Mouse (Mus musculus) liver, embryonic 12.5 days (tissue): ENCODE measurements around the gene Snhg11. TPM values are rescaled to one million over a fixed set of nuclear protein-coding genes. Genes with fewer than 3 reads are reported as not detected.
"Not testable (repeated sequence)": the region's sequence is repeated elsewhere in the genome, so short reads cannot be mapped to it uniquely, and the experiment has no call there.

ENCODE experiments used
- ATAC-seq: fragments of 200-750 bp; cut with Nextera tagmentation; 2 replicates; pipeline ENCODE4 v1.8.0; 2017; ENCODE audit warnings: moderate number of reproducible peaks, mild to moderate bottlenecking, moderate library complexity
- H3K27ac ChIP-seq: fragments of 300-500 bp; sonication (generic); 2 replicates; pipeline ENCODE4 v1.5.1; 2016; ENCODE audit warnings: mild to moderate bottlenecking
- H3K27me3 ChIP-seq: fragments of 300-500 bp; sonication (generic); replicated peaks from 2 replicates; pipeline ENCODE4 v1.6.1; 2016; ENCODE audit warnings: mild to moderate bottlenecking, moderate library complexity
- H3K36me3 ChIP-seq: fragments of 300-500 bp; sonication (generic); 2 replicates; pipeline ENCODE4 v1.6.1; 2016; ENCODE audit warnings: mild to moderate bottlenecking, moderate library complexity
- H3K4me1 ChIP-seq: fragments of 300-500 bp; sonication (generic); 2 replicates; pipeline ENCODE4 v1.6.1; 2016
- H3K4me2 ChIP-seq: fragments of 300-500 bp; sonication (generic); 2 replicates; pipeline ENCODE4 v1.6.1; 2016; ENCODE audit warnings: mild to moderate bottlenecking, moderate library complexity
- H3K4me3 ChIP-seq: fragments of 300-500 bp; sonication (generic); 2 replicates; pipeline ENCODE4 v1.5.1; 2016; ENCODE audit warnings: mild to moderate bottlenecking, moderate library complexity
- H3K9ac ChIP-seq: fragments of 300-500 bp; sonication (generic); 2 replicates; pipeline ENCODE4 v1.6.1; 2016; ENCODE audit warnings: mild to moderate bottlenecking, moderate library complexity
- H3K9me3 ChIP-seq: fragments of 300-500 bp; sonication (generic); replicated peaks from 2 replicates; pipeline ENCODE4 v1.6.1; 2016; ENCODE audit warnings: mild to moderate bottlenecking, moderate library complexity
- WGBS: fragments of 180-500 bp; shearing (Covaris S2); methylation state at CpG from one replicate; pipeline ENCODE4 v1.1.7; 2016; ENCODE audit not compliant: insufficient replicate concordance; 5-methylcytosine and 5-hydroxymethylcytosine counted together
- polyA plus RNA-seq: library from polyadenylated mRNA; unstranded; fragments of >200 nt; fragmentation: Nextera tagmentation; extraction: Ambion mirVana; gene quantifications from 2 replicates; pipeline ENCODE4 v1.2.1, GENCODE M21; 2016

Snhg11 gene
- polyA plus RNA-seq, 1 experiment from 2014 or later, result 2.2 TPM

DNA sequence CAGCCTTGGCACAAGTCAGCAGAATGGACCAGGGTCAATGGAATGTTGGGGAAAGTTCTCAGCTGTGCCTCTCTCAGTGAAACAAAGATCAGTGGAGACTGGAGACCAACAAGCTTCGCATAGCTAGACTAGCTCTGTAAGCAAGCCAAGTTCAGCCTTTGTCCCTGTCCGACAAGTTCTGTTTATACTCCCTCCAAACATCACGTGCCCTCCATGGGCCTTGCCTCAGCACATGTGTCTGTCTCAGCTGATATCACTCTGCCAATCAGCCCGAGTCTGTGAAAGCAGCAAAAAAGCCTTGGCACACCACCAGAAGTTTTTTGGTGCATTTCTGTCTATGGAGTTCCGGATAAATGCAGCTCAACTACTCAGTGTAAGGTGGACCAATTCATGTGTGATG lies 2.4 kb upstream of the Snhg11 start:
- 0 out of 2 replicates have a peak, but pooled peaks have one; percentile 36 for ATAC-seq
- no peak overlapping the region for H3K4me2 ChIP-seq
- H3K9me3 ChIP-seq, result no peaks in the 10 kb centered on the region
- H3K9ac ChIP-seq, result no peak overlapping the region
- H3K27ac ChIP-seq, result no peak overlapping the region
- no peaks in the 10 kb centered on the region for H3K36me3 ChIP-seq
- H3K27me3 ChIP-seq, result peaks cover 64% of the 10 kb centered on the region
- no peak overlapping the region for H3K4me3 ChIP-seq
- H3K4me1 ChIP-seq, result peaks cover 8% of the 10 kb centered on the region; the same call in 1 of the 2 replicates
- WGBS, result 54% methylated on average over 5 of the region's 5 CpGs

DNA sequence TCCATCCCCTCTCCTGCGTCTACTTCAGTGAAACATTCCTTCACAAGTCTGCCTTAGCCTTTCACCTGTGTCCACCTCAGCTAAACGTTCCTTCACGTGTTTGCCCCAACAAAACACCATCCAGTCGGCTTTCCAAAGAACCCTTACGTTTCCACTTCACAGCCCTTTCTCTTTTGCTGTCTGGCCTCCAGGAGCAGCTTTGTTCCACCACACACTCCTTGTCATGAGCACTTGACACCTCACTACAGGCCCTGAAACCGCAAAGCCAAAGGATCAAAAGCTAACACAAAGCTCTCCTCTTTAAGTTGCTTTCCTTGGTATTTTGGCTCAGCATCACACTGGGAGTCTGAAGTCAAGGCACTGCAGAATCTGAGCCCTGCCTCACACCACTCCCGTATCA lies 1.9 kb upstream of the Snhg11 start:
- ATAC-seq, result no peak

DNA sequence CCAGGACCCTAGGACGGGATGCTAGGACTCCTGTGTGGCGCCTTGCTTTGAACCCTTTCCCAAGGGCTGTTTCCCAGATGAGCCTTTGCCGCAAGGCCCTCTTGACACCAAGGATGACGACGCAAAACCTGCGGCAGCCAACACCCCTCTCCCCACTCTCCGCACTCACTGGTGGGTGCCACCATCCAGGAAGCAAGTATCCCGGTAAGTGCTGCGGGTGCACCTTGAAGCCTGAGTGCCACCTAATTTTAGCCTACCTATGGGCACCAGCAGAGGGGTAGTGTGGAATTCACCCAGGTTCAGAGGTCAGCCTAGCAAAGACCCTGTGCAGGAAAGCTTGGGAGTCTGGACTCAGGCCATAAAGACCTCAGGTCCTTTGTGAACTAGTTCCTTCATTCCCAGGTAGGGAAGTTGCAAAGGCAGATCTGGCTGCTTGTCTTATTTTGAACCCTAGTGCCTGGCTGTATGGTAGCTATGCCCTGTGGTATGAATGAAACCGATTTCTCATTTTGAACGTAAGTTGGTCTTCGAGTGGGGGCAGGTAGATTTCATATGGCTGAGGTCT lies 767 bp downstream of the Snhg11 start:
- no peak overlapping the region for H3K27ac ChIP-seq
- no peak overlapping the region for H3K9ac ChIP-seq
- H3K9me3 ChIP-seq, result no peaks in the 10 kb centered on the region
- peaks cover 58% of the 10 kb centered on the region for H3K27me3 ChIP-seq
- WGBS, result 25% methylated on average over 12 of the region's 12 CpGs
- peak overlapping the region; percentile 43 for H3K4me3 ChIP-seq
- no peak for ATAC-seq
- H3K36me3 ChIP-seq, result no peaks in the 10 kb centered on the region
- H3K4me2 ChIP-seq, result peak overlapping the region; percentile 60
- H3K4me1 ChIP-seq, result peaks cover 7% of the 10 kb centered on the region; the same call in 1 of the 2 replicates

More for the DNA sequence above, 1.9 kb upstream of the Snhg11 start:
- Histone ChIP-seq H3K4me2 (no peak overlapping the region), H3K36me3 (no peaks in the 10 kb centered on the region), H3K27me3 (peaks cover 64% of the 10 kb centered on the region), H3K9me3 (no peaks in the 10 kb centered on the region), H3K9ac (no peak overlapping the region), H3K4me1 (peaks cover 7% of the 10 kb centered on the region; the same call in 1 of the 2 replicates), H3K4me3 (no peak overlapping the region), H3K27ac (no peak overlapping the region)
- 61% methylated on average over 7 of the region's 7 CpGs for whole genome bisulfite sequencing

DNA sequence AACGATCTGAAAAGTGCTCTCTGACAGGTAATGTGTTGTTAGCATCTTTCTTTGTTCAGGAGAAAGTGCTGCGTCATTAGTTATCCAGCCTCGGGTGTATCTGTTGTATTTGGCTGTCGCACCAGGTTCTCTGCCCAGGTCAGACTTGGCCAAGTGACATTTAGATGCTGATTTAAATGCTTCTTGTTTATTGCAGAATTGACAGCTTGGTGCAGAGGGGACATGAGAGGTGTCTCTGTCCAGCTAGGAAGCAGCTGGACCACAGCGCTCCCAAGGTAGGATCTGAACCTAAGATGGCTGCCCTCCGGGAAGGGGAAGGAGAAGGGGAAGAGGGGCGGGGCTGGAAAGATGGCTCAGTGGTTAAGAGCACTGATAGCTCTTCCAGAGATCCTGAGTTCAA lies 1.4 kb downstream of the Snhg11 start:
- Histone ChIP-seq H3K27ac (no peak overlapping the region), H3K4me1 (peaks cover 7% of the 10 kb centered on the region; the same call in 1 of the 2 replicates), H3K9ac (no peak overlapping the region), H3K4me2 (no peak overlapping the region), H3K4me3 (no peak overlapping the region), H3K36me3 (no peaks in the 10 kb centered on the region), H3K27me3 (peaks cover 53% of the 10 kb centered on the region), H3K9me3 (no peaks in the 10 kb centered on the region)
- no peak for ATAC-seq
- WGBS, result 49% methylated on average over 7 of the region's 7 CpGs

DNA sequence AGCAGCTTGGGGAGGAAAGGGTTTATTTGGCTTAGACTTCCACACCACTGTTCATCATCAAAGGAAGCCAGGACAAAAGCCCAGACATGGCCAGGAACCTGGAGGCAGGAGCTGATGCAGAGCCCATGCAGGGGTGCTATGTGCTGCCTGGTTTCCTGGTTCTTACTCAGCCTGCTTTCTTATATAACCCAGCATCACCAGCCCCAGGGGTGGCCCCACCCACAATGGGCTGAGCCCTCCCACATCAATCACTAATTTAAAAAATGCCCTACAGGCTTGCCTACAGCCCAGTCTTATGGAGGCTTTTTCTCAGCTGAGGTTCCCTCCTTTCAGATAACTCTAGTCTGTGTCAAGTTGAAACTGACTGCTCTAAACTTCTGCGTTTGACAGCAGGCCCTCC lies 2.4 kb downstream of the Snhg11 start:
- no peak overlapping the region for H3K4me3 ChIP-seq
- H3K4me1 ChIP-seq, result peaks cover 7% of the 10 kb centered on the region; the same call in 1 of the 2 replicates
- ATAC-seq, result no peak
- no peak overlapping the region for H3K4me2 ChIP-seq
- no peaks in the 10 kb centered on the region for H3K9me3 ChIP-seq
- H3K27me3 ChIP-seq, result peaks cover 51% of the 10 kb centered on the region
- no peaks in the 10 kb centered on the region for H3K36me3 ChIP-seq
- 67% methylated on average over 1 of the region's 1 CpGs for WGBS
- H3K27ac ChIP-seq, result no peak overlapping the region
- H3K9ac ChIP-seq, result no peak overlapping the region

DNA sequence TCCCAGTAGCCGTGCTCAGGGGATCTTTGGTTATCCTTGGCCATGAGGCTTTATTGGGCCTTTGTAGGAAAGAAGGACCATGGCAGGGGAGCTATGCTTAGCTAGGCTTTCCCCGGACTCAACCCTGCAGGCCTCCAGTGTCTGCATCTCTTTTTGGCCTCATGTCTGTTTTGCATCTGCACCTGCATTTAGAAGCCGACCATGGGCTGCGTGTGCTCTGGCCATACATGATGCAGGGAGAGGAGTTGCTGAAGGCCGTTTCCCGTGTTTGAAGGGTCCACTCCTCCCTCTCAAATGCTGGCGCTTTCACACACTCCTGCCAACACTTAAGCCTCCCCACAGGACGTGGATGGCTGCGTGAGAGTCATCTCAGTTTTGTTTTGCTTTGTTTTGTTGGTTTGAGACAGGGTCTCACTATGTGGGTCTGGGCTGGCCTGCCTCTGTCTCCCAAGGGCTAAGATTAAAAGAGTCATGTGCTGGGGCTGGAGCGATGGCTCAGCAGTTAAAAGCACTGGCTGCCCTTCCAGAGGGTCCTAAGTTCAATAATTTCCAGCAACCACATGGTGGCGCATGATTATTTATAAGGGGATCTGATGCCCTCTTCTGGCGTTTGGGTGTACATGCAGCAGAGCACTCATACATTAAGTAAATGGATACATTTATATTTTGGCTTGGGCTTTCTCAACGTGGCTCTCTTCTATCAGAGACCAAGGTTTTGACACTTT lies 4.1 kb downstream of the Snhg11 start:
- Histone ChIP-seq H3K27ac (no peak overlapping the region), H3K36me3 (no peaks in the 10 kb centered on the region), H3K4me2 (no peak overlapping the region), H3K4me3 (no peak overlapping the region), H3K9ac (no peak overlapping the region), H3K4me1 (peaks cover 7% of the 10 kb centered on the region; the same call in 1 of the 2 replicates), H3K27me3 (peaks cover 34% of the 10 kb centered on the region), H3K9me3 (no peaks in the 10 kb centered on the region)
- 39% methylated on average over 13 of the region's 13 CpGs for WGBS
- ATAC-seq, result peak; percentile 32; the same call in 1 of the 2 replicates

DNA sequence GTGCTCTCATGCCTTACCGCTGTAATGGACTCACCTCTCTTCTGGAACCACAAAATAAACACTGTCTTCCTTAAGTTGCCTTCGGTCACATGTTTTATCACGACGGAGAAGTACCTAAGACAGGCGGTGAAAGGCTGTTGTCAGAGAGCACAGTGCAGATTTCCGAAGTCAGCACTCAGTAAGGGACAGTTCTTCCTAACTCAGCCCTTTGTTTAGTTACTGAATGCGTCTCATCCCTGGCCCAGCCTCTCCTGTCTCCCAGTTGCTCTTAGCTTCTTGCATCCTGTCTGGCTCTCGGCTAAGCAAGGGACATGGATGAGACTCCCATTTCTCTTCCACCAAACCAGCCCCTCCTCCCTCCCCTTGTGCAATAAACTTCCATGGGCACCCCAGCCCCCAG lies 10.6 kb downstream of the Snhg11 start:
- Histone ChIP-seq H3K9ac (no peak overlapping the region), H3K4me2 (no peak overlapping the region), H3K27me3 (peaks cover 14% of the 10 kb centered on the region; the same call in 1 of the 2 replicates), H3K9me3 (no peaks in the 10 kb centered on the region), H3K4me1 (no peaks in the 10 kb centered on the region), H3K36me3 (no peaks in the 10 kb centered on the region), H3K4me3 (no peak overlapping the region), H3K27ac (no peak overlapping the region)
- 39% methylated on average over 8 of the region's 8 CpGs for WGBS
- no peak for ATAC-seq

DNA sequence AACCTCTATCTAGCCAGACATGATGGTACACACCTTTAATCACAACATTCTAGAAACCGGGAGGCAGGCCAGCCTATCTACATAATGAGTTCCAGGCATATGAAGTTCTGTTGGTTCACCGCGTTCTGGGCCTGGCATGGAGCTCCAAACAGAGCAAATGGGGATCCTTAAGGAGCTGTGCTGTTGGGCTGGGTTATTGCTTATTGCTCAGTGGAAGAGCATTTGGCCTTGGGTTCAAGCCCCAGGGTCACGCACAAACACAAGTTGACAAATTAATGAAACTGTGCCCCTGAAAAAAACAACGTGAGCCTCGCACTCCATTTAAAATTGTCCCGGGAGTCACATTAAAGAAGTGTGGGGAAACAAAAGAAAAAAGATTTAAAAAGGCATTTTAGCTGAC lies 14.0 kb downstream of the Snhg11 start:
- no peaks in the 10 kb centered on the region for H3K4me1 ChIP-seq
- H3K27me3 ChIP-seq, result peaks cover 14% of the 10 kb centered on the region; the same call in 1 of the 2 replicates
- WGBS, result 78% methylated on average over 7 of the region's 7 CpGs
- no peak overlapping the region for H3K4me2 ChIP-seq
- H3K9me3 ChIP-seq, result no peaks in the 10 kb centered on the region
- no peak overlapping the region for H3K9ac ChIP-seq
- H3K36me3 ChIP-seq, result no peaks in the 10 kb centered on the region
- no peak overlapping the region for H3K27ac ChIP-seq
- H3K4me3 ChIP-seq, result no peak overlapping the region
- ATAC-seq, result no peak

DNA sequence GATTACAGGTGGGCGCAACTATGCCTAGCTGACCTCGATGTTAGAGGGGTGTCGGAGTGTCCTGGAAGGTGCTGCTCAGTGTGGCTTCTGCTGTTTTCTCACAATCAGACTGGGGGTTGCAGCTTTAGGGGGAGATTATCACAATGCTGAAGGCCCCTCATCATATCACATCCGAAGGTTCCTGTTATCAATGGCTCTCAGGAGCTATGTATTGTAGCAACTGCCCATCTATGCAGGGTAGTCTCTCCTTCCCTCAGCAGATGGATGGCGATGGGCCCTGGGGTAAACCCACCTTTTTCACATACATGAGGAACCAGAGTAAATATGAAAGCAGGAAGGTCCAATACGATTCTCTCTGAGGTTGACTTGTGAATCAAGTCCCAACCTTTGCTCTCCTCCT lies 20.9 kb downstream of the Snhg11 start:
- Histone ChIP-seq H3K4me3 (no peak overlapping the region), H3K9ac (no peak overlapping the region), H3K27ac (no peak overlapping the region), H3K36me3 (no peaks in the 10 kb centered on the region), H3K9me3 (no peaks in the 10 kb centered on the region), H3K27me3 (no peaks in the 10 kb centered on the region), H3K4me1 (peaks cover 13% of the 10 kb centered on the region), H3K4me2 (no peak overlapping the region)
- peak; percentile 61; the same call in 1 of the 2 replicates for ATAC-seq
- WGBS, result 54% methylated on average over 6 of the region's 6 CpGs

DNA sequence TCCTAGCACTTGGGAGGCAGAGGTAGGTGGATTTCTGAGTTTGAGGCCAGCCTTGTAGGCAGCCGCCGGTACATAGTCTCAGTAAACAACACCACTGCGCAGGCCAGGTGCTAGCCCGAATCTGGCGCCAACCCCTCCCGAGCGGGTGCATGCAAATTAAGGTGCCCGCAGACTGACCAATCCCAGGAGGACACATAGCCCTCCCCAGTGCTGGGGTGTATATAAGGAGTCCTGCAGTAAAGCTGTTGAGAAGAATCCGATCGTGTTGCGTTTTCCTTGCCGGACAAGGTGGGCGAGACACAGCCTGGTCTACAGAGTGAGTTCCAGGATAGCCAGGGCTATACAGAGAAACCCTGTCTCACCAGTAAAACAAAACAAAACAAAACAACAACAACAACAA lies 21.7 kb downstream of the Snhg11 start:
- H3K9me3 ChIP-seq, H3K4me3 ChIP-seq, H3K36me3 ChIP-seq, H3K4me2 ChIP-seq, H3K9ac ChIP-seq, H3K27ac ChIP-seq, H3K27me3 ChIP-seq: not testable (repeated sequence)
- ATAC-seq, result peak; percentile 50
- 65% methylated on average over 13 of the region's 13 CpGs for WGBS
- peaks cover 14% of the 10 kb centered on the region for H3K4me1 ChIP-seq

DNA sequence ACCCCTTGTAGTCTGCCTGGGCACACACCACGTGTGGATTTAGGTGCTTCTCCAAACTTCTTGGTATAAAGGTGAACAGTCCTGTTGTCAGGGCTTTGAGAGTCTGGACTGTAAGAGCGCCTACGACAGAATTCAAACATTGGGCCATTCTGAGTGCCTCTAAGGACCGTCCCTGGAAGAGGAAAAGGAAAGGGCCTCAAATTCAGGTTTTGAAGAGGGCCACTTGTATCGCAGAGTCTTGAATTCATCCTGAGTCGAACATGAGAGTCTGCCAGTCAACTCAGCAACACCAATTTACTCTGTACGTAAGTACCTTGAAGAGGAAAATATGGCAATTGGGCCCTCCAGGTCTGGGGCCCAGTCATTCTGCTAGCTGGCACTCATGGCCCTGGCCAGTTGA lies 27.5 kb downstream of the Snhg11 start:
- Histone ChIP-seq H3K4me3 (no peak overlapping the region), H3K4me1 (0 out of 2 replicates have a peak, but pooled peaks cover 3% of the 10 kb centered on the region), H3K9ac (no peak overlapping the region), H3K4me2 (no peak overlapping the region), H3K27me3 (peaks cover 16% of the 10 kb centered on the region), H3K36me3 (no peaks in the 10 kb centered on the region), H3K9me3 (no peaks in the 10 kb centered on the region), H3K27ac (no peak overlapping the region)
- ATAC-seq, result no peak
- WGBS, result 70% methylated on average over 7 of the region's 7 CpGs

DNA sequence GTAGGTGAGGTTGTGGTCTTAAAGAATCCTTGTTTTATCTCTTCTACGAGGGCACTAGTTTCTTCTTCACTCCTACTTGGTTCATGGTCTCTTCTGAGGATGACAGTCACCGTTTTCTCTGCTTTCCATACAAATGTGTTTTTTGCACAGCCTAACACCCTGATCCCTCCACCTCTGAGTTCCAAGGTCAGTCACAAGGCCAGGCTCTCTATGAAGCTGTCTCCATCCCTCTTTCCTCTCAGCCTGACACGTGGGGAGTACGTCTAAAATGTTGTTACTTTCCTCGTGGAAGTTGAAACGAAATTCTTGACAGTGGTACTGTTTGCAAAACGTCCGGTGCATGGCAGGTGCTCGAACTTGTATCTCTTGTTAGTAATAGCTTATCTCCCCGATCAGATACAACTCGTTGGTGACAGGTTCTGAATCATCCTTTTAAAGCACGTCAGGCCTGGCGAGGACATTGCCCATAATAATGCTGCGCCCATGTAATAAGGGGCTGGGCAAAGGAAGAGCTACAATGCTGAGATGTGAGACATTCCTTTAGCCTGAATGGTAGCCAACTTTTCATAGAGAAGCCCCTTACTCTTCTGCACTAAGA lies 33.7 kb downstream of the Snhg11 start:
- WGBS, result 23% methylated on average over 14 of the region's 14 CpGs
- Histone ChIP-seq H3K27me3 (peaks cover 16% of the 10 kb centered on the region), H3K9ac (peak overlapping the region; percentile 29; the same call in 1 of the 2 replicates), H3K4me2 (peak overlapping the region; percentile 80), H3K9me3 (no peaks in the 10 kb centered on the region), H3K4me1 (peaks cover 44% of the 10 kb centered on the region), H3K27ac (no peak overlapping the region), H3K4me3 (peak overlapping the region; percentile 98), H3K36me3 (no peaks in the 10 kb centered on the region)
- ATAC-seq, result no peak
